Mouse (Mus musculus) CD4-positive, CD25-positive, alpha-beta regulatory T cell, adult 2 months (primary cell): ENCODE data around the gene Hoxd11.
A peak's percentile ranks its signal among the peaks of the same experiment; 100 is the strongest.

Experiments used
- DNase-seq: peaks from one replicate; pipeline ENCODE4 v3.0.0-alpha.2; 2012; ENCODE audit warnings: low read depth, low spot score

Gene Hoxd11

GRCm38 (mm10) chr2:74678891-74679595 is at the start of gene Hoxd11:
Gene Hoxd11 (plus strand): TSS chr2:74679557.
- no peak for DNase-seq

GRCm38 (mm10) chr2:74635412-74635811 is 43.9 kb upstream of the Hoxd11 start:
- DNase-seq, result no peak

GRCm38 (mm10) chr2:74642431-74642830 is 36.9 kb upstream of the Hoxd11 start:
- no peak for DNase-seq

- DNase-seq, result no peak
Observed at GRCm38 (mm10) chr2:74645631-74646030, 33.7 kb upstream of the Hoxd11 start.

- no peak for DNase-seq
Observed at GRCm38 (mm10) chr2:74647082-74647864, 32.1 kb upstream of the Hoxd11 start.

- DNase-seq, result no peak
Observed at GRCm38 (mm10) chr2:74652996-74653340, 26.4 kb upstream of the Hoxd11 start.

GRCm38 (mm10) chr2:74653781-74654535 is 25.4 kb upstream of the Hoxd11 start:
- DNase-seq, result no peak

GRCm38 (mm10) chr2:74654743-74655419 is 24.5 kb upstream of the Hoxd11 start:
- no peak for DNase-seq

GRCm38 (mm10) chr2:74655420-74655781 is 24.0 kb upstream of the Hoxd11 start:
- DNase-seq, result peak; percentile 43

- peak; percentile 55 for DNase-seq
Observed at GRCm38 (mm10) chr2:74655821-74656631, 23.3 kb upstream of the Hoxd11 start.

- no peak for DNase-seq
Observed at GRCm38 (mm10) chr2:74656632-74657021, 22.7 kb upstream of the Hoxd11 start.

- peak; percentile 58 for DNase-seq
Observed at GRCm38 (mm10) chr2:74657251-74658023, 21.9 kb upstream of the Hoxd11 start.

- DNase-seq, result no peak
Observed at GRCm38 (mm10) chr2:74658024-74658666, 21.2 kb upstream of the Hoxd11 start.

GRCm38 (mm10) chr2:74658667-74659371 is 20.5 kb upstream of the Hoxd11 start:
- DNase-seq, result no peak

- DNase-seq, result no peak
Observed at GRCm38 (mm10) chr2:74659507-74660005, 19.8 kb upstream of the Hoxd11 start, which contains the start of gene Evx2. Gene Evx2 (minus strand): TSS chr2:74659557.

GRCm38 (mm10) chr2:74660421-74661375 is 18.7 kb upstream of the Hoxd11 start:
- no peak for DNase-seq

- DNase-seq, result no peak
Observed at GRCm38 (mm10) chr2:74661685-74662084, 17.7 kb upstream of the Hoxd11 start.
